Mouse (Mus musculus): ENCODE measurements around the gene Lrp2. TPM values are rescaled to one million over a fixed set of nuclear protein-coding genes. Genes with fewer than 3 reads are reported as not detected.

Gene Lrp2
- total and polyA plus RNA-seq, 3 experiments = 0.16 TPM; not detected in 2

- H3K36me3 ChIP-seq (replicated peaks) = no peaks in the 10 kb centered on the region
- ATAC-seq (ENCODE audit: extremely low read depth, insufficient number of reproducible peaks, low FRiP score, poor library complexity, severe bottlenecking) (no peak), DNase-seq (ENCODE audit: low spot score) (no peak)
- H3K4me1 ChIP-seq (ENCODE audit: insufficient read depth, low read depth, low read length) = peaks cover 16% of the 10 kb centered on the region
- no peaks in the 10 kb centered on the region for H3K9me3 ChIP-seq (replicated peaks)
- H3K27me3 ChIP-seq (ENCODE audit: insufficient read depth, low read length) = peaks cover 20% of the 10 kb centered on the region
- no peak for TF ChIP-seq POLR2AphosphoS5 (IDR thresholded peaks at IDR 0.05; ENCODE audit: insufficient replicate concordance, low read depth, low read length)
- no peak for TF ChIP-seq CTCF (IDR thresholded peaks at IDR 0.05; ENCODE audit: low read depth, low read length)
- TF ChIP-seq GATA2 (IDR thresholded peaks at IDR 0.05; ENCODE audit: borderline replicate concordance, low read depth, low read length) = no peak
- no peak for TF ChIP-seq GATA1 (IDR thresholded peaks at IDR 0.05; ENCODE audit: borderline replicate concordance, low read length)
- TF ChIP-seq TAL1 (conservative IDR thresholded peaks at IDR 0.05; ENCODE audit: low read depth, low read length) = no peak
- H3K4me3 ChIP-seq (ENCODE audit: low read depth, low read length) = no peak overlapping the region
Observed at GRCm38 (mm10) chr2:69619286-69619685, 33.4 kb upstream of the Lrp2 start.

GRCm38 (mm10) chr2:69618336-69618735 lies 32.5 kb upstream of the Lrp2 start:
- Histone ChIP-seq H3K9me3 (replicated peaks) (no peaks in the 10 kb centered on the region), H3K4me1 (ENCODE audit: insufficient read depth, low read depth, low read length) (peaks cover 25% of the 10 kb centered on the region), H3K4me3 (ENCODE audit: low read depth, low read length) (no peak overlapping the region), H3K27me3 (ENCODE audit: insufficient read depth, low read length) (peaks cover 17% of the 10 kb centered on the region), H3K36me3 (replicated peaks) (no peaks in the 10 kb centered on the region)
- no peak for ATAC-seq (ENCODE audit: extremely low read depth, insufficient number of reproducible peaks, low FRiP score, poor library complexity, severe bottlenecking)
- no peak for TF ChIP-seq CTCF (IDR thresholded peaks at IDR 0.05; ENCODE audit: low read depth, low read length)
- TF ChIP-seq POLR2AphosphoS5 (IDR thresholded peaks at IDR 0.05; ENCODE audit: insufficient replicate concordance, low read depth, low read length) = no peak
- TF ChIP-seq TAL1 (conservative IDR thresholded peaks at IDR 0.05; ENCODE audit: low read depth, low read length) = no peak
- no peak for TF ChIP-seq GATA1 (IDR thresholded peaks at IDR 0.05; ENCODE audit: borderline replicate concordance, low read length)
- TF ChIP-seq GATA2 (IDR thresholded peaks at IDR 0.05; ENCODE audit: borderline replicate concordance, low read depth, low read length) = no peak
- DNase-seq (ENCODE audit: low spot score) = no peak

GRCm38 (mm10) chr2:69613237-69613636 lies 27.4 kb upstream of the Lrp2 start:
- no peaks in the 10 kb centered on the region for H3K9me3 ChIP-seq (replicated peaks)
- peak; percentile 50 for DNase-seq (ENCODE audit: low spot score)
- peaks cover 24% of the 10 kb centered on the region for H3K4me1 ChIP-seq (ENCODE audit: insufficient read depth, low read depth, low read length)
- ATAC-seq (ENCODE audit: extremely low read depth, insufficient number of reproducible peaks, low FRiP score, poor library complexity, severe bottlenecking) = peak; percentile 70
- peaks cover 12% of the 10 kb centered on the region for H3K27me3 ChIP-seq (ENCODE audit: insufficient read depth, low read length)
- no peaks in the 10 kb centered on the region for H3K36me3 ChIP-seq (replicated peaks)
- H3K4me3 ChIP-seq (ENCODE audit: low read depth, low read length) = no peak overlapping the region; the same call in 1 of the 2 replicates
- TF ChIP-seq CTCF (IDR thresholded peaks at IDR 0.05; ENCODE audit: low read depth, low read length) = no peak
- no peak for TF ChIP-seq GATA1 (IDR thresholded peaks at IDR 0.05; ENCODE audit: borderline replicate concordance, low read length)
- no peak for TF ChIP-seq GATA2 (IDR thresholded peaks at IDR 0.05; ENCODE audit: borderline replicate concordance, low read depth, low read length)
- no peak for TF ChIP-seq TAL1 (conservative IDR thresholded peaks at IDR 0.05; ENCODE audit: low read depth, low read length)
- TF ChIP-seq POLR2AphosphoS5 (IDR thresholded peaks at IDR 0.05; ENCODE audit: insufficient replicate concordance, low read depth, low read length) = no peak

- TF ChIP-seq TAL1 (conservative IDR thresholded peaks at IDR 0.05; ENCODE audit: low read depth, low read length) (no peak), POLR2AphosphoS5 (IDR thresholded peaks at IDR 0.05; ENCODE audit: insufficient replicate concordance, low read depth, low read length) (no peak), GATA1 (IDR thresholded peaks at IDR 0.05; ENCODE audit: borderline replicate concordance, low read length) (no peak), GATA2 (IDR thresholded peaks at IDR 0.05; ENCODE audit: borderline replicate concordance, low read depth, low read length) (no peak), CTCF (IDR thresholded peaks at IDR 0.05; ENCODE audit: low read depth, low read length) (no peak)
- Histone ChIP-seq H3K4me3 (ENCODE audit: low read depth, low read length) (no peak overlapping the region; the same call in 1 of the 2 replicates), H3K9me3 (replicated peaks) (no peaks in the 10 kb centered on the region), H3K27me3 (ENCODE audit: insufficient read depth, low read length) (peaks cover 11% of the 10 kb centered on the region), H3K4me1 (ENCODE audit: insufficient read depth, low read depth, low read length) (peaks cover 24% of the 10 kb centered on the region), H3K36me3 (replicated peaks) (no peaks in the 10 kb centered on the region)
- ATAC-seq (ENCODE audit: extremely low read depth, insufficient number of reproducible peaks, low FRiP score, poor library complexity, severe bottlenecking) (no peak), DNase-seq (ENCODE audit: low spot score) (no peak)
Observed at GRCm38 (mm10) chr2:69612716-69613115, 26.9 kb upstream of the Lrp2 start.

- no peaks in the 10 kb centered on the region for H3K36me3 ChIP-seq (replicated peaks)
- DNase-seq (ENCODE audit: low spot score) (no peak), ATAC-seq (ENCODE audit: extremely low read depth, insufficient number of reproducible peaks, low FRiP score, poor library complexity, severe bottlenecking) (no peak)
- no peak for TF ChIP-seq TAL1 (conservative IDR thresholded peaks at IDR 0.05; ENCODE audit: low read depth, low read length)
- no peak for TF ChIP-seq POLR2AphosphoS5 (IDR thresholded peaks at IDR 0.05; ENCODE audit: insufficient replicate concordance, low read depth, low read length)
- no peak for TF ChIP-seq GATA2 (IDR thresholded peaks at IDR 0.05; ENCODE audit: borderline replicate concordance, low read depth, low read length)
- no peak for TF ChIP-seq CTCF (IDR thresholded peaks at IDR 0.05; ENCODE audit: low read depth, low read length)
- no peak for TF ChIP-seq GATA1 (IDR thresholded peaks at IDR 0.05; ENCODE audit: borderline replicate concordance, low read length)
- H3K9me3 ChIP-seq (replicated peaks) = no peaks in the 10 kb centered on the region
- H3K27me3 ChIP-seq (ENCODE audit: insufficient read depth, low read length) = peaks cover 7% of the 10 kb centered on the region
- peaks cover 24% of the 10 kb centered on the region for H3K4me1 ChIP-seq (ENCODE audit: insufficient read depth, low read depth, low read length)
- H3K4me3 ChIP-seq (ENCODE audit: low read depth, low read length) = no peak overlapping the region
Observed at GRCm38 (mm10) chr2:69612237-69612636, 26.4 kb upstream of the Lrp2 start.

- no peaks in the 10 kb centered on the region; the same call in 1 of the 2 replicates for H3K4me1 ChIP-seq (ENCODE audit: insufficient read depth, low read depth, low read length)
- H3K9me3 ChIP-seq (replicated peaks) = no peaks in the 10 kb centered on the region
- peaks cover 2% of the 10 kb centered on the region for H3K27me3 ChIP-seq (ENCODE audit: insufficient read depth, low read length)
- DNase-seq (ENCODE audit: low spot score) (no peak), ATAC-seq (ENCODE audit: extremely low read depth, insufficient number of reproducible peaks, low FRiP score, poor library complexity, severe bottlenecking) (no peak)
- TF ChIP-seq TAL1 (conservative IDR thresholded peaks at IDR 0.05; ENCODE audit: low read depth, low read length) (no peak), CTCF (IDR thresholded peaks at IDR 0.05; ENCODE audit: low read depth, low read length) (no peak), POLR2AphosphoS5 (IDR thresholded peaks at IDR 0.05; ENCODE audit: insufficient replicate concordance, low read depth, low read length) (no peak), GATA1 (IDR thresholded peaks at IDR 0.05; ENCODE audit: borderline replicate concordance, low read length) (no peak), GATA2 (IDR thresholded peaks at IDR 0.05; ENCODE audit: borderline replicate concordance, low read depth, low read length) (no peak)
- no peak overlapping the region for H3K4me3 ChIP-seq (ENCODE audit: low read depth, low read length)
- no peaks in the 10 kb centered on the region for H3K36me3 ChIP-seq (replicated peaks)
Observed at GRCm38 (mm10) chr2:69606621-69607020, 20.8 kb upstream of the Lrp2 start.
